Mouse (Mus musculus) embryonic facial prominence, embryonic 13.5 days (tissue): ENCODE measurements around the gene Ccdc86. TPM values are rescaled to one million over a fixed set of nuclear protein-coding genes. Genes with fewer than 3 reads are reported as not detected.

Experiments
- ATAC-seq: fragments of 200-750 bp; cut with Nextera tagmentation; 2 replicates; pipeline ENCODE4 v1.8.0; 2017; ENCODE audit warnings: low read depth; ENCODE audit not compliant: insufficient number of reproducible peaks, insufficient read depth, low FRiP score, low TSS enrichment
- H3K27ac ChIP-seq: fragments of 300-500 bp; sonication (generic); 2 replicates; pipeline ENCODE4 v1.5.1; 2015; ENCODE audit warnings: moderate library complexity, mild to moderate bottlenecking, inconsistent platforms
- H3K27me3 ChIP-seq: fragments of 300-500 bp; sonication (generic); 2 replicates; pipeline ENCODE4 v1.6.1; 2015; ENCODE audit warnings: mild to moderate bottlenecking, inconsistent platforms
- H3K36me3 ChIP-seq: fragments of 300-500 bp; sonication (generic); 2 replicates; pipeline ENCODE4 v1.6.1; 2015; ENCODE audit warnings: mild to moderate bottlenecking, inconsistent platforms
- H3K4me1 ChIP-seq: fragments of 300-500 bp; sonication (generic); 2 replicates; pipeline ENCODE4 v1.6.1; 2015; ENCODE audit warnings: inconsistent platforms
- H3K4me2 ChIP-seq: fragments of 300-500 bp; sonication (generic); 2 replicates; pipeline ENCODE4 v1.6.1; 2015; ENCODE audit warnings: moderate library complexity, mild to moderate bottlenecking, inconsistent platforms
- H3K4me3 ChIP-seq: fragments of 300-500 bp; sonication (generic); 2 replicates; pipeline ENCODE4 v1.5.1; 2015; ENCODE audit warnings: mild to moderate bottlenecking, inconsistent platforms
- H3K9ac ChIP-seq: fragments of 300-500 bp; sonication (generic); 2 replicates; pipeline ENCODE4 v1.6.1; 2015; ENCODE audit warnings: mild to moderate bottlenecking, inconsistent platforms
- H3K9me3 ChIP-seq: fragments of 300-500 bp; sonication (generic); 2 replicates; pipeline ENCODE4 v1.6.1; 2016; ENCODE audit warnings: inconsistent platforms
- WGBS: fragments of 180-500 bp; shearing (Covaris S2); methylation state at CpG from one replicate; pipeline ENCODE4 v1.1.7; 2015; ENCODE audit warnings: mixed read lengths; 5-methylcytosine and 5-hydroxymethylcytosine counted together
- polyA plus RNA-seq: library from polyadenylated mRNA; unstranded; fragments of >200 nt; fragmentation: Nextera tagmentation; extraction: Ambion mirVana; gene quantifications from 2 replicates; pipeline ENCODE4 v1.2.1, GENCODE M21; 2015

Gene Ccdc86
- polyA plus RNA-seq, 1 experiment from 2014 or later: 31.6 TPM

DNA sequence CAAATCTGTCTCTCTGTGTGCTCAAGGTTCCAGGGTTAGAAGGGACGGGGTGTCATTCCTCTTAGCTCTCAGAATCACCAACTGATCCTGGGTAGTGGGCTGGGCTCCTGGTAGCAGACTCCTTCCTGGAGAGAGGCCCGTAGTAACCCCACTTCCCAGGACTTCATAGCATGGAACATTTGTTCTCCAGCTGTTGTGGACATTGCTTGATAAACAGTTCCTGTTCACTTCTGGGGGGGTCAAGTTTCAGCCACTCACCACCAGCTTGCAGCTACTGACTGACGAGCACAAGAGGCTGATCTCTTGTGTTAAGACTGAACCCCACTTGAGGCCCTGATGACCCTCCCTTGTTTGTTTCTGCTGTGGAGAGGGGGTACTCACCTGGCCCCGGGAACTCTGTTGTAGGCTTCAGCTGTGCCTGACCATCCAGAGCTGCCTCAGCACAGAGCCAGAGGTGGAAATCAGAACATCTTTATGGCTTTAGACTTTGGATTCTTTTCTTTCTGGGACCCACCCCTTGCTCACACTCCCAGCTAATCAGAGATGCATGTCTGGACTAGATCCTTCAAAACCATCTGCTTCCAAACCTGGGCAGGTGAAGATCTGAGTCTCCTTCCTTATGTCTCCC lies 25.3 kb upstream of the Ccdc86 start, which contains the start of gene Ms4a10:
TSS of gene Ms4a10 (minus strand) at position 433 of the 628 bp plus-strand sequence.
- H3K9ac ChIP-seq: no peak within 1 kb of the TSS
- no peak within 1 kb of the TSS for H3K27ac ChIP-seq
- no peaks in the 10 kb centered on the region for H3K36me3 ChIP-seq
- H3K4me1 ChIP-seq: peaks cover 7% of the 10 kb centered on the region
- no peak within 1 kb of the TSS for H3K4me3 ChIP-seq
- H3K9me3 ChIP-seq: no peaks in the 10 kb centered on the region
- H3K27me3 ChIP-seq: no peaks in the 10 kb centered on the region
- no peak for ATAC-seq
- WGBS: 46% methylated on average over 4 of the region's 4 CpGs
- H3K4me2 ChIP-seq: no peak within 1 kb of the TSS

DNA sequence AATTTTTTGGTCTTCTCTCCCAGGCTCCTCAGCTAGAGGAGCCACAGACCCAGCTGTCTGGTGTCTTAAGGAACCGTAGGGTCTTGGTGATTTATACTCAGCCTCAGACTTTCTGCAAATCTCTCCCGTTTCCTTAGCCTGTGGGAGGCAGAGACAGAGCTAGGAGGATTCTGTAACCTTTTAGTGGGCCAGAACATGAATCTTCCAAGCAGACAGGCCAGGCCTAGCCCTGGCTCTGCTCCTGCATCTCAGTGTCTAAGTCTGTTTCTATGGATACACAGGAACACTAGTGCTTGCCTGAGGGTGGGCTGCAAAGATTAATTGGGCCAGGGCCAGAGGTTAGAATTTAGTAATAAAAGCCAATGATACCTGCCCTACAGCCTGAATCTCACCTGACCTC lies 24.1 kb upstream of the Ccdc86 start:
- Histone ChIP-seq H3K9ac (no peak overlapping the region), H3K4me1 (peaks cover 5% of the 10 kb centered on the region; the same call in 1 of the 2 replicates), H3K36me3 (no peaks in the 10 kb centered on the region), H3K4me2 (no peak overlapping the region), H3K27me3 (no peaks in the 10 kb centered on the region), H3K4me3 (no peak overlapping the region), H3K27ac (no peak overlapping the region), H3K9me3 (no peaks in the 10 kb centered on the region)
- ATAC-seq: no peak
- 60% methylated on average over 2 of the region's 2 CpGs for WGBS

DNA sequence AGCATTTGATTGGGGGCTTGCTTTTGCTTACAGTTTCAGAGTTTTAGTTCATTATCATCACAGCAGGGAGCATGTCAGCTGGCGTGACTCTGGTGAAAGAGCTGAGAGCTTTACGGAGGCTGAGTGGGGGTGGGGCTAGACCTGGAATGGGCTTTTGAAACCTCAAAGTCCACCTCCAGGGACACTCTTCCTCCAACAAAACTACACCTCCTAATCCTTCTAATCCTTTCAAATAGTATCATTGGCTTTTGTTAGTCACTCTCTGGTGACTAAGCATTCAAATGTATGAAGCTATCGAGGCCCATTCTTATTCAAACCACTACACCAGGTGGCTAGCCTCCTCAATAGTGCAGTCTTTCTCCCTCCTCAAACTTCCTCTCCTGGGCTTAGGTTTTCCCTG lies 23.6 kb upstream of the Ccdc86 start:
- no peak overlapping the region for H3K9ac ChIP-seq
- no peaks in the 10 kb centered on the region for H3K36me3 ChIP-seq
- H3K27ac ChIP-seq: no peak overlapping the region
- H3K4me2 ChIP-seq: no peak overlapping the region
- no peak for ATAC-seq
- no peaks in the 10 kb centered on the region for H3K9me3 ChIP-seq
- H3K4me3 ChIP-seq: no peak overlapping the region
- H3K4me1 ChIP-seq: peaks cover 1% of the 10 kb centered on the region; the same call in 1 of the 2 replicates
- no peaks in the 10 kb centered on the region for H3K27me3 ChIP-seq
- WGBS: 43% methylated on average over 3 of the region's 3 CpGs

DNA sequence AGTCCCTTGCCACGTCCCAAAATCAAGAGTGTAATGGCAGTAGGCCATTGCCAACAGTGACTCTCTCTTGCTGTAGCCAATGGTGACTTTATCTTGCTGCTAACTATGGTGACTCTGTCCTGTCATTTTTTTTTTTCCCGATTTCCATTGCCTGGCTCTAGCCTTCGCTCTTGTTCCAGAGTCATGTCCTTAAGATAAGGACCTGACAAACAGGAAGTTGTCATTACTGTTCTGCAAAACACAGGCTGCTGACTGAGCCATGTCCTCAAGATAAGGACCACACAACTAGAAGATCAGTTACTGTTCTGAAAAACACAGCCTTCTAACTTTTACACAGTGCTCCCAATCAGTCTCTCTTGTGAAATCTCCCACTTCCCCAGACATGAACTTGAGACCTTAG lies 21.4 kb upstream of the Ccdc86 start:
- 83% methylated on average over 3 of the region's 3 CpGs for WGBS
- Histone ChIP-seq H3K9me3 (0 out of 2 replicates have a peak, but pooled peaks cover 4% of the 10 kb centered on the region), H3K27ac (no peak overlapping the region), H3K4me2 (no peak overlapping the region), H3K4me3 (no peak overlapping the region), H3K9ac (no peak overlapping the region), H3K27me3 (no peaks in the 10 kb centered on the region), H3K4me1 (no peaks in the 10 kb centered on the region), H3K36me3 (no peaks in the 10 kb centered on the region)
- no peak for ATAC-seq

DNA sequence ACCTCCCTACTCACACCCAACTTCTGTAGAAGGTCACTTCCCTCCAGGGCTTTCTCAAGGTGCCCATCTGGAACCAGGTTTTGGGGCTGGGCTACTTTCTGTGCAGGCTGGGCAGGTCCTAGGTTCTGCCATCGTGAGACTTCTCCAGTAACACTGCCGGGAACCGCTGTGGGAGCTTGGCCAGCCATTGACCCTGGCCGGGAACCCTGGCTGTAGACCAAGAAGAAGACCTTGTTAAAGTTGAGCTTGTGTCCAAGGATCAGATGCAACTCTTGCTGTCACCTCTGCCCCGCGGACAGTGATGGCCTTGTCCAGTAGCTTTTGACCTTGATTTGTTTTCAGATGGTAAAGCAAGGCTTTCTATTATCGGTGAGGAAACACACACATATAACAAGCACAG lies 19.5 kb upstream of the Ccdc86 start:
- Histone ChIP-seq H3K27me3 (no peaks in the 10 kb centered on the region), H3K36me3 (no peaks in the 10 kb centered on the region), H3K4me3 (no peak overlapping the region), H3K9ac (no peak overlapping the region), H3K9me3 (0 out of 2 replicates have a peak, but pooled peaks cover 4% of the 10 kb centered on the region), H3K4me2 (no peak overlapping the region), H3K27ac (no peak overlapping the region), H3K4me1 (no peaks in the 10 kb centered on the region)
- WGBS: 86% methylated on average over 7 of the region's 7 CpGs
- no peak for ATAC-seq

DNA sequence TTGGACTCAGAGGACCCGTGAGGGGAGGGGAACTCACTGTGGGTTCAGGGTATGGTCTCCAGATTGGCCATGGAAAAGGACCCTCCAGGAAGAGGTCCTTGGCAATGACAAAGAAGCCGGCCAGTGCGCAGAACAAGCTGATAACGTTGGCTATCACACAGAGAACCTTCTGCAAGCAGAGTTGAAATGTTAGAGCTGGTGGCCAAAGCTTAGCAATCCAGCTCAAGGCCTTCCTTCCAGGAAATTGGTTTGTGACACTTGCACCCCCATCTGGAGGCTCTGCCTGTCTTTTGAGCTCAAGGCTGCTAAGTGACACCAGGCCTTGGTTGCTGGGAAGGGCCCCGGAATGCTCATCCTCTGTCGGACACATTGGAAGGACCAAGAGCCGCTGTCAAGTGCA lies 16.7 kb upstream of the Ccdc86 start:
- no peaks in the 10 kb centered on the region for H3K36me3 ChIP-seq
- H3K4me2 ChIP-seq: no peak overlapping the region
- 0 out of 2 replicates have a peak, but pooled peaks cover 4% of the 10 kb centered on the region for H3K9me3 ChIP-seq
- no peak overlapping the region for H3K4me3 ChIP-seq
- peaks cover 6% of the 10 kb centered on the region; the same call in 1 of the 2 replicates for H3K27me3 ChIP-seq
- H3K9ac ChIP-seq: no peak overlapping the region
- no peak overlapping the region for H3K27ac ChIP-seq
- ATAC-seq: no peak
- H3K4me1 ChIP-seq: no peaks in the 10 kb centered on the region
- 86% methylated on average over 7 of the region's 7 CpGs for WGBS

DNA sequence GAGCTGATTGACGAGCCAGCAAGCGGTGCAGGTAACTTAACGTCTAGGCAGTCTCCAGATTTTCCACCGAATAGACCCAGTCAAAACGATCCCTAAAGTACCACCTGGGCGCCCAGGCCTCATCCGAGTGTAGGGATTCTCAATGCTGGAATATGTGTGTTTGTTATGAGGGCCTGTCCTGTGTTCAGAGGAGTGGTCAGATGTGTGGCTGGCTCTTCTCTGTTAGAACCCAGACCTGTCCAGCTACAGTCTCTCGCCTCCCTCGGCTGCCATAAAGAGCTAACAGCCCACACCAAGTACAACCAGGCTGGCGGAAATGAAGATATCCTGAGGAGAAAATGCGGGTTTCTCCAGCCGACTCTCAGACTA lies 10.9 kb upstream of the Ccdc86 start:
- no peaks in the 10 kb centered on the region for H3K9me3 ChIP-seq
- H3K27ac ChIP-seq: no peak overlapping the region
- H3K4me2 ChIP-seq: peak overlapping the region; percentile 37; the same call in 1 of the 2 replicates
- ATAC-seq: no peak
- H3K36me3 ChIP-seq: no peaks in the 10 kb centered on the region
- 39% methylated on average over 12 of the region's 12 CpGs for WGBS
- H3K4me1 ChIP-seq: peaks cover 4% of the 10 kb centered on the region; the same call in 1 of the 2 replicates
- no peak overlapping the region for H3K9ac ChIP-seq
- peaks cover 8% of the 10 kb centered on the region; the same call in 1 of the 2 replicates for H3K27me3 ChIP-seq
- H3K4me3 ChIP-seq: no peak overlapping the region

DNA sequence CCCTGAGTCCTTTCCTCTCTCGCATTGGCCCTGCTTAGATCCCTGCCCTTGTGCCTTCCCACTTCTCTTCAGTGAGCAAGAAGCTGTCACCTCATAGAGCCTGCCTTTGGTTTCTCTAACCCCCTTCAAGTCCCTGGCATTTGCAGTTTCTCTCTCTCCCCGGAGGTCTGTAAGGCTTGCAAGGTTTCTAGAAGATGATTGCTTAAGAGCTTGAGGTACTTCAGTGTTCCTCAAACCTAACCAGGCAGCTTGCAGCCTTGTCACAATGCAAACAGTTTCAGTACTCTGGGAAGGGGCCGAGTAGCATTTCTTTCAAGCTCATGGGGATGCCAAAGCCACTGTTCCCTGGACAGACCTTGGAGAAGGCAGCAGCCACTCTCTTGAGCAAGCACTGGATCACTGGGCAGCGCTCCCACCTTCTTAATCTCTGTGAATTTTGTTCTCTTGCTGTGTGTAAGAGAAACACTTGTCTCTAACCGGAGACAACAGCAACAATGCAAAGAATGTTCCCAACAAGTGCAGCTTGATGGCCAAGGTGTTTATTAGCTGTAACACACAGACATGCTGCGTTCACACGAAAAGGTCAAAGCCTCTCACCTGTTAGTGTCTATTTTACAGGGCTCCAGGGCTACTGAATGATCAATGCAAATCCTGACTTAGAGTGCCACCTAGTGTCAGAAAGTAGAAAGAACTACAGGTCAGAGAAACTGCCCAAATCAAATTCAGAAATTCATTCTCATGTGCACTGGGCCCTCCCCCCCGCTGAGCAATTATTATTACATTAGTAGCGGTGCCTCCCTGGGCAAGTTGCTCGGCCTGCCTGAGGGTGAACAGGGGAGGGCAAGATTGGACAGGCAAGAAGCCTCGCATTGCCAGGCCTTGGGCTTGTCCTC lies 10.3 kb upstream of the Ccdc86 start:
- WGBS: 34% methylated on average over 11 of the region's 11 CpGs
- Histone ChIP-seq H3K4me3 (no peak overlapping the region), H3K27me3 (peaks cover 8% of the 10 kb centered on the region; the same call in 1 of the 2 replicates), H3K9me3 (no peaks in the 10 kb centered on the region), H3K4me2 (peak overlapping the region; percentile 37; the same call in 1 of the 2 replicates), H3K4me1 (peaks cover 4% of the 10 kb centered on the region; the same call in 1 of the 2 replicates), H3K9ac (0 out of 2 replicates have a peak overlapping the region, but pooled peaks have one; percentile 32), H3K27ac (no peak overlapping the region), H3K36me3 (no peaks in the 10 kb centered on the region)
- ATAC-seq: no peak

DNA sequence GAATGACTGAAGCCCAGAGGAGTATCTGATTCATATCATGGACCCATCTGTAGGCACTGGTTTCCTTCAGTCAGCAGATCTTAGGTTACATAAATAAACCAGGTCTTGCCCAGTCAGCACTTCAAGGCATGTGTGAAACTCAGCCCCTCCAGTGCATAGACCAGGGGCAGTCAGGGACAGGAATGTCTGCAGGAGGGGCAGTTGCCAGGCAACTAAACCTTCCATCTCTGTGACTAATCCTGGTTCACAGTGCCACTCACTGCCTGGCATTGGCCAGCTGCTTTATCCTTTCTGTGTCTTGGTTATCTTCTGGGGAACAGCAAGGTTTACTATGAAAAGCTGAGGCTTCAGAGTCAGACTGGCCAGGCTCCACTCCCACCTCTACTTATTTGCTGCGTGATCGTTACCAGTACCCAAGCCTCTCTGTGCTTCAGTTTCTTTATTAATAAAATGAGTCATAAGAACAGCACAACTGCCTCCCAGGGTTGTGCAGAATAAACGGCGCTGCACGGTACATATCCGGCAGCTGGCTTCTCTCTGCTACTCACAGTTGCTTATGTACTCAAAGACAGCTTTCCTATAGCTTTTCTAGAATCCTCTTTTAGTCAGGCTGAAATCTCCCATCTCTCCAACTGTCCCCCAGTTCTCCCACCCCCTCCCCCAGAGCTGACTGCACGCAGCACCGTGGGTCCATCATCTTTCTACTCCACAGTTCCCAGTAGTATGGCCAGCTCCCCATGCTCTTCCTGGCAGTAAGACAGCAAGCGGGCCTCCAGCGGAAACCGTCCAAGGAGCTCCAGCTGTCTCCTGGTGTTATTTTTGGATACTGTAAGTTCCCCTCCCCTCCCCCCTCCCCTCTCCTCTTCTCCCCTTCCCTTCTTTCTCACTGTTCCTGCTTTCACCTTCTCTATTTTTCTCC lies 3.2 kb upstream of the Ccdc86 start:
- Histone ChIP-seq H3K27ac (no peak overlapping the region), H3K4me2 (no peak overlapping the region), H3K36me3 (no peaks in the 10 kb centered on the region), H3K9ac (0 out of 2 replicates have a peak overlapping the region, but pooled peaks have one; percentile 32), H3K4me1 (peaks cover 24% of the 10 kb centered on the region), H3K9me3 (no peaks in the 10 kb centered on the region), H3K27me3 (no peaks in the 10 kb centered on the region), H3K4me3 (no peak overlapping the region)
- 62% methylated on average over 11 of the region's 11 CpGs for WGBS
- ATAC-seq: no peak

DNA sequence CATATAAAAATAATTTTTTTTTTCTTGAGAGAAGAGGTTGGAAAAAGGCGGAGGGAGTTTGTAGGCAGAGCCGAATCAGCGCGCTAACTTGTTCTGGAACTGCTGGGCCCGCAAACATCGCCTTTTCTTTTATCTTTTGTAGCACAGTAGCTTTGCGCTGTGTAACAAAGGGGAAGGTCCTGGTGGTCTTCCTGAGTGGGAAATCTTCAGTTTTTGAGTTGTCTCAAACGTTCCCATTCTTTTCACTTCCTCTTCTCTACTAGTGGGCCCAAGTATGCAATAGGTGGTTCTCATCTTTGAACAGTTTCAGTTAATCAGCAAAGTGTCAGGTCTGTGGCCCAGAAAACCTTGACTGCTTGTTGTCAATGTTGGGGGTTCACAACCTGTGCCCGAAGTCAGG lies 492 bp upstream of the Ccdc86 start:
- no peak for ATAC-seq
- Histone ChIP-seq H3K4me3 (peak overlapping the region; percentile 69), H3K27me3 (no peaks in the 10 kb centered on the region), H3K27ac (peak overlapping the region; percentile 69), H3K9ac (peak overlapping the region; percentile 61), H3K36me3 (peaks cover 15% of the 10 kb centered on the region), H3K4me1 (peaks cover 34% of the 10 kb centered on the region), H3K4me2 (peak overlapping the region; percentile 100), H3K9me3 (no peaks in the 10 kb centered on the region)
- 47% methylated on average over 9 of the region's 9 CpGs for WGBS

DNA sequence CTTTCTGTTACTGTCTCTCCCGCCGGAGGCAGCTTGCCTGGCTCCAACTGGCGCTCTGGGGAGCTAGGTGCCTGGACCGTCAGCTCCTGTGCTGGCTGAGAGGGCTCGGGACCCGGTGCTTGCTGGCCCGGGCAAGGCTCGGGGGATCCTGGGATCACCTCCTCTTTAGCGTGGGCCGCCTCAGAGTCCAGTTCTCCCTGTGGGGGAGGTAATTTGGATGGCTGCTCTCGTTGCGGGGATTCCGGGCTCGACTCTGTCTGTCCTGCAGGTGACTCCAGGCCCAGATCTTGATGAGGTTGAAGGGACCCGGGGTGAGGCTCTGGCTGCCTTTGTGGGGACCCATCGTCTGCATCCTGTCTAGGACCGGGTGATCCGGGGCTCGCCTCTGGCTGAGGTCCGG lies 650 bp downstream of the Ccdc86 start:
- no peak for ATAC-seq
- Histone ChIP-seq H3K27ac (no peak overlapping the region), H3K36me3 (peaks cover 27% of the 10 kb centered on the region), H3K4me3 (peak overlapping the region; percentile 69), H3K9me3 (no peaks in the 10 kb centered on the region), H3K9ac (peak overlapping the region; percentile 91), H3K27me3 (no peaks in the 10 kb centered on the region), H3K4me2 (peak overlapping the region; percentile 100), H3K4me1 (peaks cover 34% of the 10 kb centered on the region)
- under 1% methylated on average over 20 of the region's 20 CpGs for WGBS
